Mouse (Mus musculus): ENCODE results near the gene Fbn1. TPM values are rescaled to one million over a fixed set of nuclear protein-coding genes. Genes with fewer than 3 reads are reported as not detected.

Gene Fbn1
- polyA plus RNA-seq, 1 experiment from 2014 or later = 16.8 TPM

- Histone ChIP-seq H3K27ac (no peak overlapping the region), H3K9me3 (replicated peaks) (no peaks in the 10 kb centered on the region), H3K4me1 (replicated peaks) (no peaks in the 10 kb centered on the region), H3K9ac (no peak overlapping the region), H3K27me3 (no peaks in the 10 kb centered on the region), H3K4me2 (no peak overlapping the region), H3K4me3 (no peak overlapping the region), H3K36me3 (peaks cover 34% of the 10 kb centered on the region; the same call in 1 of the 2 replicates)
- no peak for ATAC-seq (replicated peaks; ENCODE audit: insufficient number of reproducible peaks, insufficient read depth, low FRiP score, low read depth)
- 87% methylated on average over 10 of the region's 10 CpGs for WGBS
These were observed 198.1 kb downstream of the Fbn1 start for GRCm38 (mm10) chr2:125309710-125310109.

GRCm38 (mm10) chr2:125305671-125306070, 202.1 kb downstream of the Fbn1 start:
- no peak overlapping the region for H3K27ac ChIP-seq
- peaks cover 19% of the 10 kb centered on the region; the same call in 1 of the 2 replicates for H3K36me3 ChIP-seq
- H3K4me1 ChIP-seq (replicated peaks) = no peaks in the 10 kb centered on the region
- no peak overlapping the region for H3K4me2 ChIP-seq
- H3K27me3 ChIP-seq = no peaks in the 10 kb centered on the region
- no peak overlapping the region for H3K4me3 ChIP-seq
- no peak for ATAC-seq (replicated peaks; ENCODE audit: insufficient number of reproducible peaks, insufficient read depth, low FRiP score, low read depth)
- 76% methylated on average over 3 of the region's 3 CpGs for WGBS
- H3K9me3 ChIP-seq (replicated peaks) = no peaks in the 10 kb centered on the region
- H3K9ac ChIP-seq = no peak overlapping the region

GRCm38 (mm10) chr2:125304746-125305145, 203.0 kb downstream of the Fbn1 start:
- Histone ChIP-seq H3K4me2 (no peak overlapping the region), H3K4me1 (replicated peaks) (no peaks in the 10 kb centered on the region), H3K9ac (no peak overlapping the region), H3K27ac (no peak overlapping the region), H3K4me3 (no peak overlapping the region), H3K9me3 (replicated peaks) (no peaks in the 10 kb centered on the region), H3K27me3 (no peaks in the 10 kb centered on the region), H3K36me3 (peaks cover 18% of the 10 kb centered on the region; the same call in 1 of the 2 replicates)
- 82% methylated on average over 3 of the region's 3 CpGs for WGBS
- ATAC-seq (replicated peaks; ENCODE audit: insufficient number of reproducible peaks, insufficient read depth, low FRiP score, low read depth) = no peak

GRCm38 (mm10) chr2:125303764-125304384, 203.9 kb downstream of the Fbn1 start:
- no peaks in the 10 kb centered on the region for H3K4me1 ChIP-seq (replicated peaks)

GRCm38 (mm10) chr2:125302625-125302924, 205.2 kb downstream of the Fbn1 start:
- 77% methylated on average over 8 of the region's 8 CpGs for WGBS
- H3K36me3 ChIP-seq = peaks cover 12% of the 10 kb centered on the region; the same call in 1 of the 2 replicates
- no peak overlapping the region for H3K4me2 ChIP-seq
- H3K9ac ChIP-seq = no peak overlapping the region
- H3K4me3 ChIP-seq = no peak overlapping the region
- no peaks in the 10 kb centered on the region for H3K4me1 ChIP-seq (replicated peaks)
- no peaks in the 10 kb centered on the region for H3K27me3 ChIP-seq
- no peak overlapping the region for H3K27ac ChIP-seq
- ATAC-seq (replicated peaks; ENCODE audit: insufficient number of reproducible peaks, insufficient read depth, low FRiP score, low read depth) = no peak
- H3K9me3 ChIP-seq (replicated peaks) = no peaks in the 10 kb centered on the region

More at GRCm38 (mm10) chr2:125303764-125304384, 203.9 kb downstream of the Fbn1 start:
- 65% methylated on average over 5 of the region's 5 CpGs for WGBS
- Histone ChIP-seq H3K9ac (no peak overlapping the region), H3K9me3 (replicated peaks) (no peaks in the 10 kb centered on the region), H3K36me3 (peaks cover 12% of the 10 kb centered on the region; the same call in 1 of the 2 replicates), H3K4me3 (no peak overlapping the region), H3K4me2 (no peak overlapping the region), H3K27me3 (no peaks in the 10 kb centered on the region), H3K27ac (no peak overlapping the region)
- no peak for ATAC-seq (replicated peaks; ENCODE audit: insufficient number of reproducible peaks, insufficient read depth, low FRiP score, low read depth)

GRCm38 (mm10) chr2:125301877-125302624, 205.7 kb downstream of the Fbn1 start:
- Histone ChIP-seq H3K27me3 (no peaks in the 10 kb centered on the region), H3K9me3 (replicated peaks) (no peaks in the 10 kb centered on the region), H3K4me2 (no peak overlapping the region), H3K4me3 (no peak overlapping the region), H3K4me1 (replicated peaks) (no peaks in the 10 kb centered on the region), H3K27ac (no peak overlapping the region), H3K9ac (no peak overlapping the region), H3K36me3 (peaks cover 8% of the 10 kb centered on the region; the same call in 1 of the 2 replicates)
- ATAC-seq (replicated peaks; ENCODE audit: insufficient number of reproducible peaks, insufficient read depth, low FRiP score, low read depth) = no peak
- WGBS = 59% methylated on average over 9 of the region's 9 CpGs

- no peaks in the 10 kb centered on the region for H3K27me3 ChIP-seq
- ATAC-seq (replicated peaks; ENCODE audit: insufficient number of reproducible peaks, insufficient read depth, low FRiP score, low read depth) = no peak
- no peaks in the 10 kb centered on the region for H3K4me1 ChIP-seq (replicated peaks)
- no peaks in the 10 kb centered on the region for H3K9me3 ChIP-seq (replicated peaks)
- H3K27ac ChIP-seq = no peak overlapping the region
- no peak overlapping the region for H3K4me3 ChIP-seq
- H3K36me3 ChIP-seq = 0 out of 2 replicates have a peak, but pooled peaks cover 5% of the 10 kb centered on the region
- H3K4me2 ChIP-seq = no peak overlapping the region
- 95% methylated on average over 1 of the region's 1 CpGs for WGBS
- H3K9ac ChIP-seq = no peak overlapping the region
These were observed 209.0 kb downstream of the Fbn1 start for GRCm38 (mm10) chr2:125298841-125299240.

- Histone ChIP-seq H3K4me3 (no peak overlapping the region), H3K27me3 (no peaks in the 10 kb centered on the region), H3K4me2 (no peak overlapping the region), H3K27ac (no peak overlapping the region), H3K4me1 (replicated peaks) (0 out of 2 replicates have a peak, but pooled peaks cover 2% of the 10 kb centered on the region), H3K36me3 (no peaks in the 10 kb centered on the region), H3K9me3 (replicated peaks) (no peaks in the 10 kb centered on the region), H3K9ac (no peak overlapping the region)
- ATAC-seq (replicated peaks; ENCODE audit: insufficient number of reproducible peaks, insufficient read depth, low FRiP score, low read depth) = no peak
- WGBS = 81% methylated on average over 3 of the region's 3 CpGs
These were observed 212.3 kb downstream of the Fbn1 start for GRCm38 (mm10) chr2:125295526-125295925.

- no peak overlapping the region for H3K27ac ChIP-seq
- no peak overlapping the region for H3K9ac ChIP-seq
- ATAC-seq (replicated peaks; ENCODE audit: insufficient number of reproducible peaks, insufficient read depth, low FRiP score, low read depth) = no peak
- H3K9me3 ChIP-seq (replicated peaks) = no peaks in the 10 kb centered on the region
- 74% methylated on average over 5 of the region's 5 CpGs for WGBS
- H3K4me3 ChIP-seq = no peak overlapping the region
- no peak overlapping the region for H3K4me2 ChIP-seq
- no peaks in the 10 kb centered on the region for H3K27me3 ChIP-seq
- no peaks in the 10 kb centered on the region for H3K36me3 ChIP-seq
- H3K4me1 ChIP-seq (replicated peaks) = 0 out of 2 replicates have a peak, but pooled peaks cover 2% of the 10 kb centered on the region
These were observed 213.8 kb downstream of the Fbn1 start for GRCm38 (mm10) chr2:125293969-125294491.

GRCm38 (mm10) chr2:125292616-125293015, 215.2 kb downstream of the Fbn1 start:
- Histone ChIP-seq H3K4me2 (no peak overlapping the region), H3K9ac (no peak overlapping the region), H3K36me3 (no peaks in the 10 kb centered on the region), H3K27ac (no peak overlapping the region), H3K27me3 (no peaks in the 10 kb centered on the region), H3K4me3 (no peak overlapping the region), H3K4me1 (replicated peaks) (0 out of 2 replicates have a peak, but pooled peaks cover 2% of the 10 kb centered on the region), H3K9me3 (replicated peaks) (no peaks in the 10 kb centered on the region)
- WGBS = 41% methylated on average over 7 of the region's 7 CpGs
- ATAC-seq (replicated peaks; ENCODE audit: insufficient number of reproducible peaks, insufficient read depth, low FRiP score, low read depth) = no peak

GRCm38 (mm10) chr2:125291101-125291500, 216.7 kb downstream of the Fbn1 start:
- 44% methylated on average over 1 of the region's 1 CpGs for WGBS
- Histone ChIP-seq H3K27ac (no peak overlapping the region), H3K4me2 (no peak overlapping the region), H3K9me3 (replicated peaks) (no peaks in the 10 kb centered on the region), H3K9ac (no peak overlapping the region), H3K36me3 (no peaks in the 10 kb centered on the region), H3K4me3 (no peak overlapping the region), H3K4me1 (replicated peaks) (0 out of 2 replicates have a peak, but pooled peaks cover 2% of the 10 kb centered on the region), H3K27me3 (no peaks in the 10 kb centered on the region)
- ATAC-seq (replicated peaks; ENCODE audit: insufficient number of reproducible peaks, insufficient read depth, low FRiP score, low read depth) = no peak

Measured in heart, embryonic 15.5 days (tissue).